Mouse (Mus musculus) cerebellum, adult 2 months (tissue): ENCODE data around the gene Rcc1. TPM values are rescaled to one million over a fixed set of nuclear protein-coding genes. Genes with fewer than 3 reads are reported as not detected.

Source experiments
- DNase-seq, 2 experiments: peaks; one replicate each; pipeline ENCODE4 v3.0.0; 2021
- H3K27ac ChIP-seq: fragments of 200-500 bp; 2 replicates; pipeline ENCODE4 v1.5.1; 2012; ENCODE audit warnings: low read length, control low read depth, inconsistent platforms; ENCODE audit not compliant: insufficient read depth
- H3K27me3 ChIP-seq: fragments of 200-500 bp; 2 replicates; pipeline ENCODE4 v1.6.1; 2012; ENCODE audit warnings: inconsistent platforms, mild to moderate bottlenecking, low read length, moderate library complexity; ENCODE audit not compliant: control insufficient read depth, insufficient read depth
- H3K4me1 ChIP-seq: fragments of 200-500 bp; 2 replicates; pipeline ENCODE4 v1.6.1; 2011; ENCODE audit warnings: low read length; ENCODE audit not compliant: control insufficient read depth, insufficient read depth
- H3K4me3 ChIP-seq: fragments of 200-500 bp; replicated peaks from 2 replicates; pipeline ENCODE3; 2011; ENCODE audit warnings: mild to moderate bottlenecking, low read depth, low read length, control low read depth; ENCODE audit not compliant: insufficient read depth
- CTCF ChIP-seq: fragments of 200-500 bp; IDR thresholded peaks from 2 replicates; pipeline ENCODE4 v1.5.1; 2011; ENCODE audit warnings: low read depth, mild to moderate bottlenecking, control low read depth, low read length, moderate library complexity, borderline replicate concordance; ENCODE audit not compliant: insufficient read depth
- POLR2A ChIP-seq: fragments of 200-500 bp; IDR thresholded peaks from 2 replicates; pipeline ENCODE4 v1.6.1; 2011; ENCODE audit warnings: low read length, control low read depth, borderline replicate concordance; ENCODE audit not compliant: insufficient read depth
- WGBS: fragments of 180-500 bp; shearing (Covaris S2); methylation state at CpG from one replicate; pipeline ENCODE4 v1.1.7; 2018; 5-methylcytosine and 5-hydroxymethylcytosine counted together
- polyA plus RNA-seq: library from polyadenylated mRNA; depleted of rRNA; stranded (reverse); fragments of >200 nt; gene quantifications from 2 replicates; pipeline ENCODE4 v1.2.3, GENCODE M21; 2012

The Rcc1 gene
- polyA plus RNA-seq, 1 experiment: 8.4 TPM

DNA sequence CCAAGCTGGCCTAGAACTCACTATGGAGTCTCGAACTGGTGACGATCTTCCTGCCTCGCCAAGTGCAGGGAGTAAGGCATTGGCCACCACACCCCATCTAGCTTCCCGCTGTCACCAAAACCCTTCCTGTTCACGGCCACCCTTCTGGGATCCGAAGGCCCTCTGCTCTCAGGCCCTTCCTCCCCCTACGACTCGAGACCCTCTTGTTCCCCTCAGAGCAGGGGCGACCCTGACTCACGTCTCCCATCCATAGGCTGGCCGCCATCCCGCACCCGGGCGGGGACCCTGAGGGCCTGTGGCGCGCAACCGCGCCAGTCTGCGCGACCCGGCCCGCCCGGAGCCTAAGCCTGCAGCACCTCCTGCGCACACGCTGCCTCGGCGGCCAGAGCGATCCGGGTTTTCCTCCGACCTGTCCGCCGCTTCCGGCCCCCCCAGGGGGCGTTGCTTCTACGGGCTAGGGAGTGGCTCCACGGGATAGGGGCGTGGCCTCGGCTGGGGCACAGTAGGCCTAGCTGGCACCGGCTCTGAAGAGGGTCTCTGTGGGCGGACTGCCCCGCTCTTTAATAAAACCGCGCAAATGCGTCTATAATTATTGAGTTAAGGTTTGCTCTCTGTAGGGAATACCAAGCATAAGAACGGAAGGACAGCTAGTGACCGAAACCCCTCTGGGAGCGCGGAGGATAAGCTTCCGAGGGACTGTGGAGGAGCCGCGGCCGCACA, 24.1 kb downstream of the Rcc1 start, which contains the start of gene Trnau1ap:
Gene Trnau1ap (minus strand): TSS at position 424 of the 720 bp plus-strand sequence.
- WGBS: under 1% methylated on average over 52 of the region's 52 CpGs
- peaks cover 3% of the 10 kb centered on the region for H3K4me1 ChIP-seq
- peak; percentile 87 to 89 for DNase-seq
- H3K27me3 ChIP-seq: no peaks in the 10 kb centered on the region
- H3K4me3 ChIP-seq: peak within 1 kb of the TSS; percentile 92
- TF ChIP-seq CTCF: no peak
- TF ChIP-seq POLR2A: peak; percentile 64
- peak within 1 kb of the TSS; percentile 41 for H3K27ac ChIP-seq

DNA sequence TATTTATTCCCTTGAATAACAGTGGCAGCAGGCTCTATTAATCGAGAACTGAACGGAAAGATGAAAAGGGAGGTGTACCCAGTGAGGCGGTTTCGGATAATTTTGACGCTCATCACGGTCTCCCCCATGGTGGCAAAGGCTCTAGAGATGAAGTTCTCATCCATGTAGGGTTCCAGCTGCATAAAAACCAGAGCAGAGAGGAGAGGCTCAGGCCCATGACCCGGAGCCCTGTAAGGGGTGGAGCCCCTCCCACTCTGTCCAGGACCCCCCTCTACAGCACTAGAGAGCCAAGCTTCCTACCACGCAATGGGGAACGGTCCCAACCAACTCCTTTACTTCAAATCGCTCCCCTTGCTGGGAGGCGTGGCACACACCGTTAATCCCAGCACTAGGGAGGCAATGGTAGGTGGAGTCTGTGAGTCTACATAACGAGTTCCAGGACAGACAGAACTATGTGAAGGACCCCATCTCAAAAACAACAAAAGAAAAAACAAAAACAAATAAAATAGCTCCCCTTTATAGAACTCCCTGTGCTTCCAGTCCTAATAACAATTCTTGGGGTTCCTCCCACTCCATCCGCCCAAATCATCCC, 24.9 kb downstream of the Rcc1 start:
- no peak for TF ChIP-seq POLR2A
- no peak for TF ChIP-seq CTCF
- H3K4me3 ChIP-seq: peak overlapping the region; percentile 92
- H3K4me1 ChIP-seq: peaks cover 3% of the 10 kb centered on the region
- no peak for DNase-seq
- H3K27ac ChIP-seq: no peak overlapping the region
- WGBS: 47% methylated on average over 14 of the region's 14 CpGs
- no peaks in the 10 kb centered on the region for H3K27me3 ChIP-seq

DNA sequence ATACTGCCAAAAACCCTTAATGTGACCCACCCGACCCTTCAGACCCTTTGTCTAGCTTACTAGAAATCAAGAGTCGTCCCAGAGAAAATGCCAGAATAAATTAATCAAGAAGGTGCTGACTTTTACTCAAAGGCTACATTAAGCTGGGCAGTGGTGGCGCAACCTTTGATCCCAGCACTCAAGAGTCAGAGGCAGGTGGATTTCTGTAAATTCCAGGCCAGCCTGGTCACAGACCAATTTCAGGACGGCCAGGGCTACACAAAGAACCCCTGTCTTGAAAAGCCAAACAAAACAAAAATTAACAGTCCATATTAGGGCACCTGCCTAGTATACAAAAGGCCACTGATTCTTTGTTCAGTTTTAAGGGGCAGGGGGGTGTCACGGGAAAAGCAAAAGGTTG, 26.9 kb downstream of the Rcc1 start:
- DNase-seq: no peak
- H3K27me3 ChIP-seq: no peaks in the 10 kb centered on the region
- TF ChIP-seq CTCF: no peak
- no peak for TF ChIP-seq POLR2A
- peaks cover 3% of the 10 kb centered on the region for H3K4me1 ChIP-seq
- no peak overlapping the region for H3K4me3 ChIP-seq
- no peak overlapping the region for H3K27ac ChIP-seq
- 76% methylated on average over 5 of the region's 5 CpGs for WGBS

- Histone ChIP-seq H3K27ac (no peak overlapping the region), H3K4me1 (no peaks in the 10 kb centered on the region), H3K27me3 (no peaks in the 10 kb centered on the region), H3K4me3 (no peak overlapping the region)
- WGBS: 88% methylated on average over 8 of the region's 8 CpGs
- TF ChIP-seq CTCF (no peak), POLR2A (no peak)
- DNase-seq: no peak
Measured at GRCm38 (mm10) chr4:132315711-132316110, 37.7 kb downstream of the Rcc1 start.

DNA sequence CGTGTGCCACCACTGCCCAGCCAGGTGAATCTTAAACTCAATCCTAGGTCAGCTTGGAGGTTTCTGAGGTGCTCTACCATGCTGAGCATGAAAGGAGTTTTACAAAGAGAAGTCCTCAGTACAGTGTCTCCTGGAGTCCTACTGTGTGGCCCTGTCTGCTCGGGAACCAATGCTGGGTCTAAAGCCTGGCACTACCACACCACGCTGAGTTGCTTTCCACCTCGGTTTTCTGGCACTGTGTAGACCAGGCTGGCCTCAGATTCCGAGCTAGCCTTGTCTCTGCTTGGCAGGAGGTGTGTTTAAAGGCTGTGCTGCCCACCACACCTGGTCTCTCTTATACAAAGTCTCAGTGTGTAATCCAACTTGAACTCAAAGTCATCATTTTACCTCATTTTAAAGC, 40.8 kb downstream of the Rcc1 start:
- no peak for DNase-seq
- Histone ChIP-seq H3K27ac (no peak overlapping the region), H3K4me3 (no peak overlapping the region), H3K27me3 (no peaks in the 10 kb centered on the region), H3K4me1 (peaks cover 6% of the 10 kb centered on the region; the same call in 1 of the 2 replicates)
- 85% methylated on average over 5 of the region's 5 CpGs for WGBS
- TF ChIP-seq CTCF (no peak), POLR2A (no peak)

DNA sequence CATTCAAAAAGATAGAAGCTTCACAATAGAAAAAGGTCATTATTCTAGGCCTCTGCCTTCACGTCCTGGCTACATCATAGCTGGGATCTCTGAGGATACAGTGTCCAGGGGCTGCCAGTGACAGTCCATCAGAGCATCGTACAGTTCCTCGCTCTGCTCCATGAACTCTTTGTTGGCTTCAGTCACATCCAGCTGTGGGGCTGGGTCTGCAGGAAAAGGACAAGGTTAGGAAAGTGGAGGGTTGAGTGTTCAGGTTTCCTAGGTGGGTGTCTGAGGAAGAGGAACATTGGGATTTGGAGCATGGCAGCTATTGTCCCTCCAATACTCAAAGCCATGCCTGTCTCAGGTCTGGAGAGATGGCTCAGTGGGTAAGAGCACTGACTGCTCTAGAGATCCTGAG, 41.6 kb downstream of the Rcc1 start:
- DNase-seq: no peak
- WGBS: 60% methylated on average over 3 of the region's 3 CpGs
- Histone ChIP-seq H3K4me3 (no peak overlapping the region), H3K27ac (no peak overlapping the region), H3K4me1 (peaks cover 6% of the 10 kb centered on the region; the same call in 1 of the 2 replicates), H3K27me3 (no peaks in the 10 kb centered on the region)
- TF ChIP-seq POLR2A: no peak
- TF ChIP-seq CTCF: no peak

DNA sequence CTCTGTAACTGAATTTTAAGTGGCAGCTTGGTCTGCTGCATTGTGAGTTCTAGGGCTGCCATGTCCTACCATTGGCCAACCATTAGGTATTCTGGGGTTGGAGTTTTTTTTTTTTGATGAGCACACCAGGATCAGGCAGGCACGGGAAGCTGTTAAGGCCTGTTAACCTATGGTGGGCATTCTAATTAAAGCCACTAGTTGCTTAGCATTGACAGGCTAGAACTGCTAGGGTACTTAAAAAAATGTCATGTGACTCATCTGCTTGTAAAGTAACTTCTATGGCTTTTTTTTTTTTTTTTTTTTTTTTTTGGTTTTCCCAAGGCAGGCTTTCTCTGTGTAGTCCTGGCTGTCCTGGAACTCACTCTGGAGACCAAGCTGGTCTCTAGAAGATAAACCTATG, 42.2 kb downstream of the Rcc1 start:
- Histone ChIP-seq H3K27me3 (no peaks in the 10 kb centered on the region), H3K27ac (no peak overlapping the region), H3K4me3 (no peak overlapping the region), H3K4me1 (peaks cover 6% of the 10 kb centered on the region; the same call in 1 of the 2 replicates)
- WGBS: 64% methylated on average over 1 of the region's 1 CpGs
- no peak for TF ChIP-seq CTCF
- TF ChIP-seq POLR2A: no peak; the same call in 1 of the 2 replicates
- no peak for DNase-seq

- H3K27ac ChIP-seq: no peak overlapping the region
- peak in 1 of 2 experiments; percentile 35 for DNase-seq
Measured at GRCm38 (mm10) chr4:132309849-132310472, 43.4 kb downstream of the Rcc1 start.

More at GRCm38 (mm10) chr4:132309849-132310472, 43.4 kb downstream of the Rcc1 start:
- Histone ChIP-seq H3K4me3 (peak overlapping the region; percentile 75), H3K4me1 (peaks cover 6% of the 10 kb centered on the region; the same call in 1 of the 2 replicates), H3K27me3 (no peaks in the 10 kb centered on the region)
- 27% methylated on average over 10 of the region's 10 CpGs for WGBS
- TF ChIP-seq POLR2A: no peak
- peak; percentile 28; the same call in 1 of the 2 replicates for TF ChIP-seq CTCF
